Mouse (Mus musculus): ENCODE measurements at regions not wholly inside any gene's neighbourhood (a gene's known extent, or its start where the extent isn't known, plus 50 kb on each side); places are given as distances from the start of the nearest gene placed in this dataset.

DNA sequence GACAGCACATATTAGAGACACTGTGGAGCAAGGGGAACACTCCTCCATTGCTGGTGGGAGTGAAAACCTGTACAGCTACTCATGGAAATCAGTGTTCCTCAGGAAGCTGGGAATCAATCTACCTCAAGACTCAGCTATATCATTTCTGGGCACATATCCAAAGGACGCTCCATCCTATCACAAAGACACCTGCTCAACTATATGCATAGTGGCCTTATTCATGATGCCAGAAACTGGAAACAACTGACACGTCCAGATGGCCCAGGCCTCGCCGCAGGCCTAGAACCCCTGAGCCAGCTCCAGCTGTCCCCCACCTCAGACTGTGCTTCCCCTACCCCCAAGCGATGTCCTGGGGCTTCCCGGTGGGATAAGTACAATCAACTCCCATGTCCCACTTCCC, 116.3 kb upstream of the Bach2 start:
- no peak for TF ChIP-seq POLR2A (IDR thresholded peaks at IDR 0.05; ENCODE audit: borderline replicate concordance, extremely low read depth, insufficient read depth, insufficient read length)
- ATAC-seq (ENCODE audit: low FRiP score, low read depth) (no peak), DNase-seq (ENCODE audit: low spot score) (no peak)
- Histone ChIP-seq H3K9ac (ENCODE audit: low read depth, low read length, severe bottlenecking) (no peak overlapping the region), H3K4me3 (replicated peaks; ENCODE audit: low read length) (no peak overlapping the region), H3K4me1 (ENCODE audit: control insufficient read depth, insufficient read depth, low read length) (no peaks in the 10 kb centered on the region), H3K36me3 (ENCODE audit: control insufficient read depth, insufficient read depth, low read length) (no peaks in the 10 kb centered on the region), H3K27ac (replicated peaks; ENCODE audit: low read depth, low read length) (no peak overlapping the region), H3K4me2 (replicated peaks; ENCODE audit: low read depth, low read length, severe bottlenecking) (no peak overlapping the region), H3K9me3 (ENCODE audit: control insufficient read depth, low read length) (no peaks in the 10 kb centered on the region), H3K27me3 (ENCODE audit: control insufficient read depth, insufficient read depth, low read length) (no peaks in the 10 kb centered on the region)
- 89% methylated on average over 6 of the region's 6 CpGs for WGBS

GRCm38 (mm10) chr4:32126828-32127227, 111.8 kb upstream of the Bach2 start:
- Histone ChIP-seq H3K27ac (replicated peaks; ENCODE audit: low read depth, low read length) (no peak overlapping the region), H3K4me3 (replicated peaks; ENCODE audit: low read length) (no peak overlapping the region), H3K4me2 (replicated peaks; ENCODE audit: low read depth, low read length, severe bottlenecking) (no peak overlapping the region), H3K9ac (ENCODE audit: low read depth, low read length, severe bottlenecking) (no peak overlapping the region), H3K27me3 (ENCODE audit: control insufficient read depth, insufficient read depth, low read length) (no peaks in the 10 kb centered on the region), H3K4me1 (ENCODE audit: control insufficient read depth, insufficient read depth, low read length) (no peaks in the 10 kb centered on the region), H3K9me3 (ENCODE audit: control insufficient read depth, low read length) (no peaks in the 10 kb centered on the region), H3K36me3 (ENCODE audit: control insufficient read depth, insufficient read depth, low read length) (no peaks in the 10 kb centered on the region)
- WGBS, result 86% methylated on average over 8 of the region's 8 CpGs
- DNase-seq (ENCODE audit: low spot score), result no peak
- ATAC-seq (ENCODE audit: low FRiP score, low read depth), result no peak
- TF ChIP-seq POLR2A (IDR thresholded peaks at IDR 0.05; ENCODE audit: borderline replicate concordance, extremely low read depth, insufficient read depth, insufficient read length), result no peak

- H3K9me3 ChIP-seq (ENCODE audit: control insufficient read depth, low read length), result no peaks in the 10 kb centered on the region
- no peak for TF ChIP-seq POLR2A (IDR thresholded peaks at IDR 0.05; ENCODE audit: borderline replicate concordance, extremely low read depth, insufficient read depth, insufficient read length)
- no peak overlapping the region for H3K27ac ChIP-seq (replicated peaks; ENCODE audit: low read depth, low read length)
- WGBS, result 61% methylated on average over 12 of the region's 12 CpGs
- DNase-seq (ENCODE audit: low spot score), result no peak
- H3K9ac ChIP-seq (ENCODE audit: low read depth, low read length, severe bottlenecking), result no peak overlapping the region
- no peaks in the 10 kb centered on the region for H3K36me3 ChIP-seq (ENCODE audit: control insufficient read depth, insufficient read depth, low read length)
- H3K4me3 ChIP-seq (replicated peaks; ENCODE audit: low read length), result no peak overlapping the region
- H3K4me1 ChIP-seq (ENCODE audit: control insufficient read depth, insufficient read depth, low read length), result no peaks in the 10 kb centered on the region
- no peaks in the 10 kb centered on the region for H3K27me3 ChIP-seq (ENCODE audit: control insufficient read depth, insufficient read depth, low read length)
- no peak for ATAC-seq (ENCODE audit: low FRiP score, low read depth)
- no peak overlapping the region for H3K4me2 ChIP-seq (replicated peaks; ENCODE audit: low read depth, low read length, severe bottlenecking)
These were observed 108.0 kb upstream of the Bach2 start for GRCm38 (mm10) chr4:32130594-32130993.

- Histone ChIP-seq H3K4me3 (replicated peaks; ENCODE audit: low read length) (no peak overlapping the region), H3K36me3 (ENCODE audit: control insufficient read depth, insufficient read depth, low read length) (no peaks in the 10 kb centered on the region), H3K4me2 (replicated peaks; ENCODE audit: low read depth, low read length, severe bottlenecking) (no peak overlapping the region), H3K27me3 (ENCODE audit: control insufficient read depth, insufficient read depth, low read length) (no peaks in the 10 kb centered on the region), H3K9me3 (ENCODE audit: control insufficient read depth, low read length) (no peaks in the 10 kb centered on the region), H3K27ac (replicated peaks; ENCODE audit: low read depth, low read length) (no peak overlapping the region), H3K9ac (ENCODE audit: low read depth, low read length, severe bottlenecking) (no peak overlapping the region), H3K4me1 (ENCODE audit: control insufficient read depth, insufficient read depth, low read length) (no peaks in the 10 kb centered on the region)
- no peak for TF ChIP-seq POLR2A (IDR thresholded peaks at IDR 0.05; ENCODE audit: borderline replicate concordance, extremely low read depth, insufficient read depth, insufficient read length)
- ATAC-seq (ENCODE audit: low FRiP score, low read depth), result no peak
- DNase-seq (ENCODE audit: low spot score), result no peak
- 81% methylated on average over 5 of the region's 5 CpGs for WGBS
These were observed 106.8 kb upstream of the Bach2 start for GRCm38 (mm10) chr4:32131819-32132218.

DNA sequence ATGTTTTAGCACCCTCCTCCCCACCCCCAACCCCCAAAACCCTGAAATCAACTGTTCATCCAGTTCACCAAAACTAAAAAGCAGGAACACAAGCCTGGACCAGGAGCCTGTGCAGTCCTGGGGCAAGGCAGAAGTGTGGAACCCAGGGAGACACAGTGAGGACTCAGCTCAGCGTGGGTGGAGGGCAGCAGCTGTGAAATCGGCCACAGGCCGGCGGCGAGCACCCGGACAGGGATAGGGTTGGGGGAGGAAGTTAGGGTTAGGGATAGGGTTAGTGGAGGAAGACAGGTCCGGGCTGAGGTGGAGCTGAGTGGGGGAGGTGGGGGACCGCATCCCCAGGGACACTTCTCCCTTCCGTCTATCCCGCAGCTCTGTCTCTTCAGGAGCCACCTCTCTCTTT, 102.5 kb upstream of the Bach2 start:
- Histone ChIP-seq H3K27me3 (ENCODE audit: control insufficient read depth, insufficient read depth, low read length) (no peaks in the 10 kb centered on the region), H3K4me3 (replicated peaks; ENCODE audit: low read length) (no peak overlapping the region), H3K27ac (replicated peaks; ENCODE audit: low read depth, low read length) (no peak overlapping the region), H3K9ac (ENCODE audit: low read depth, low read length, severe bottlenecking) (no peak overlapping the region), H3K9me3 (ENCODE audit: control insufficient read depth, low read length) (no peaks in the 10 kb centered on the region), H3K4me1 (ENCODE audit: control insufficient read depth, insufficient read depth, low read length) (peaks cover 4% of the 10 kb centered on the region; the same call in 1 of the 2 replicates), H3K36me3 (ENCODE audit: control insufficient read depth, insufficient read depth, low read length) (no peaks in the 10 kb centered on the region), H3K4me2 (replicated peaks; ENCODE audit: low read depth, low read length, severe bottlenecking) (no peak overlapping the region)
- no peak for ATAC-seq (ENCODE audit: low FRiP score, low read depth)
- no peak for DNase-seq (ENCODE audit: low spot score)
- TF ChIP-seq POLR2A (IDR thresholded peaks at IDR 0.05; ENCODE audit: borderline replicate concordance, extremely low read depth, insufficient read depth, insufficient read length), result no peak
- WGBS, result 79% methylated on average over 9 of the region's 10 CpGs

- TF ChIP-seq POLR2A (IDR thresholded peaks at IDR 0.05; ENCODE audit: borderline replicate concordance, extremely low read depth, insufficient read depth, insufficient read length), result no peak
- no peak for ATAC-seq (ENCODE audit: low FRiP score, low read depth)
- no peak overlapping the region for H3K4me2 ChIP-seq (replicated peaks; ENCODE audit: low read depth, low read length, severe bottlenecking)
- H3K27ac ChIP-seq (replicated peaks; ENCODE audit: low read depth, low read length), result no peak overlapping the region
- H3K4me3 ChIP-seq (replicated peaks; ENCODE audit: low read length), result no peak overlapping the region
- no peaks in the 10 kb centered on the region for H3K27me3 ChIP-seq (ENCODE audit: control insufficient read depth, insufficient read depth, low read length)
- no peak for DNase-seq (ENCODE audit: low spot score)
- H3K36me3 ChIP-seq (ENCODE audit: control insufficient read depth, insufficient read depth, low read length), result no peaks in the 10 kb centered on the region
- H3K9ac ChIP-seq (ENCODE audit: low read depth, low read length, severe bottlenecking), result no peak overlapping the region
- no peaks in the 10 kb centered on the region for H3K9me3 ChIP-seq (ENCODE audit: control insufficient read depth, low read length)
- H3K4me1 ChIP-seq (ENCODE audit: control insufficient read depth, insufficient read depth, low read length), result peaks cover 4% of the 10 kb centered on the region; the same call in 1 of the 2 replicates
These were observed 101.4 kb upstream of the Bach2 start for GRCm38 (mm10) chr4:32137243-32137642.
